Mouse (Mus musculus) MEL-GATA-1-ER (cell line): ENCODE measurements at regions not wholly inside any gene's neighbourhood (a gene's known extent, or its start where the extent isn't known, plus 50 kb on each side); places are given as distances from the start of the nearest gene placed in this dataset.
"Not testable (repeated sequence)": the region's sequence is repeated elsewhere in the genome, so short reads cannot be mapped to it uniquely, and the experiment has no call there.

Experiments
- DNase-seq: peaks from one replicate; pipeline ENCODE4 v3.0.0-alpha.2; 2012; ENCODE audit warnings: low read depth; ENCODE audit errors: extremely low read depth

- no peak for DNase-seq
Measured at GRCm38 (mm10) chr17:7548456-7548855, 163.2 kb upstream of the Unc93a2 start.

GRCm38 (mm10) chr17:7538402-7539087 lies 153.3 kb upstream of the Unc93a2 start:
- DNase-seq = no peak

GRCm38 (mm10) chr17:7537618-7538266 lies 152.5 kb upstream of the Unc93a2 start:
- DNase-seq = no peak

- no peak for DNase-seq
Measured at GRCm38 (mm10) chr17:7537210-7537609, 151.9 kb upstream of the Unc93a2 start.

- DNase-seq = no peak
Measured at GRCm38 (mm10) chr17:7534386-7535059, 149.3 kb upstream of the Unc93a2 start.

GRCm38 (mm10) chr17:7533552-7533951 lies 148.3 kb upstream of the Unc93a2 start:
- DNase-seq = no peak

- no peak for DNase-seq
Measured at GRCm38 (mm10) chr17:7532618-7533017, 147.4 kb upstream of the Unc93a2 start.

GRCm38 (mm10) chr17:7529304-7529703 lies 144.0 kb upstream of the Unc93a2 start:
- no peak for DNase-seq

- DNase-seq = no peak
Measured at GRCm38 (mm10) chr17:7527681-7528080, 142.4 kb upstream of the Unc93a2 start.

GRCm38 (mm10) chr17:7524497-7524896 lies 139.2 kb upstream of the Unc93a2 start:
- not testable (repeated sequence) for DNase-seq

- DNase-seq = no peak
Measured at GRCm38 (mm10) chr17:7521127-7521526, 135.9 kb upstream of the Unc93a2 start.
